14 mouse cellular contexts compared by ENCODE assay signal in genomic region chr8:106268710-106269346, GRCm38 (mm10). TPM values are rescaled to one million over a fixed set of nuclear protein-coding genes. Genes with fewer than 3 reads are reported as not detected.
DNase-seq lines count a peak whose midpoint lies in the region; ATAC-seq lines count a peak whose summit lies in the region.
"Had no signal": no experiment of that assay in that cellular context is flagged by ENCODE, and none has a peak within 500 bp of the region (broad histone marks: within the 10 kb centered on the region; RNA-seq: fewer than 3 reads in every experiment).

No protein-coding gene starts in this region.

- 43% methylated on average over 5 of the region's 5 CpGs for WGBS in forebrain, embryonic 12.5 days
- 56% methylated on average over 5 of the region's 5 CpGs for WGBS in forebrain, embryonic 11.5 days
- 60% methylated on average over 5 of the region's 5 CpGs for WGBS in intestine, embryonic 14.5 days
- 52% methylated on average over 5 of the region's 5 CpGs for WGBS in stomach, embryonic 15.5 days

- H3K4me1 ChIP-seq in forebrain, embryonic 12.5 days: peaks cover 47% of the 10 kb centered on the region
- H3K4me1 ChIP-seq in forebrain, embryonic 11.5 days (replicated peaks; ENCODE audit: control insufficient read depth, insufficient read depth, low read length): peaks cover 10% of the 10 kb centered on the region
- H3K4me1 ChIP-seq in intestine, embryonic 14.5 days (replicated peaks; ENCODE audit: control insufficient read depth, insufficient read depth, low read length): peaks cover 15% of the 10 kb centered on the region
- H3K4me1 ChIP-seq in stomach, embryonic 15.5 days: peaks cover 10% of the 10 kb centered on the region; the same call in 1 of the 2 replicates

- peak; percentile 37; the same call in 1 of the 2 replicates for ATAC-seq in forebrain, embryonic 12.5 days (ENCODE audit: low FRiP score)
- no peak for ATAC-seq in forebrain, embryonic 11.5 days (replicated peaks; ENCODE audit: low FRiP score)
- ATAC-seq in intestine, embryonic 14.5 days (replicated peaks; ENCODE audit: low FRiP score, low TSS enrichment, low read depth): peak; percentile 80
- peak; percentile 75 for ATAC-seq in stomach, embryonic 15.5 days (ENCODE audit: insufficient read depth, low FRiP score, low read depth)

- H3K36me3 ChIP-seq in forebrain, embryonic 12.5 days (replicated peaks): peaks cover 17% of the 10 kb centered on the region
- H3K36me3 ChIP-seq in forebrain, embryonic 11.5 days (ENCODE audit: control insufficient read depth, insufficient read depth, low read length): no peaks in the 10 kb centered on the region
- no peaks in the 10 kb centered on the region for H3K36me3 ChIP-seq in intestine, embryonic 14.5 days (ENCODE audit: control insufficient read depth, insufficient read depth, low read length)
- no peaks in the 10 kb centered on the region for H3K36me3 ChIP-seq in stomach, embryonic 15.5 days
- H3K36me3 ChIP-seq: limb, embryonic 15.5 days had no signal

- H3K27me3 ChIP-seq in forebrain, embryonic 12.5 days: no peaks in the 10 kb centered on the region
- H3K27me3 ChIP-seq in forebrain, embryonic 11.5 days (ENCODE audit: control insufficient read depth, insufficient read depth, low read length): no peaks in the 10 kb centered on the region
- H3K27me3 ChIP-seq in intestine, embryonic 14.5 days (replicated peaks; ENCODE audit: control insufficient read depth, insufficient read depth, low read length): no peaks in the 10 kb centered on the region
- no peaks in the 10 kb centered on the region for H3K27me3 ChIP-seq in stomach, embryonic 15.5 days (replicated peaks)
- H3K27me3 ChIP-seq: limb, embryonic 15.5 days had no signal

- no peak for DNase-seq in forebrain, embryonic 11.5 days (ENCODE audit: low spot score)
- peak; percentile 15 to 42 for DNase-seq in lung, adult 18-20 months
- no peak for DNase-seq in lung, postnatal 10 days
- DNase-seq in intestine, embryonic 14.5 days (ENCODE audit: low spot score): no peak
- DNase-seq in urinary bladder, postnatal 10 days (ENCODE audit: low spot score): no peak
- DNase-seq in cerebellum, adult 9-11 months: no peak
- DNase-seq: adrenal gland, postnatal 36 days; cerebellum, postnatal 14 days; heart, postnatal 14 days; lung, embryonic 14.5 days had no signal

- H3K9me3 ChIP-seq in forebrain, embryonic 12.5 days: no peaks in the 10 kb centered on the region
- no peaks in the 10 kb centered on the region for H3K9me3 ChIP-seq in forebrain, embryonic 11.5 days (ENCODE audit: control insufficient read depth, low read length)
- H3K9me3 ChIP-seq in intestine, embryonic 14.5 days (ENCODE audit: control insufficient read depth, low read length): no peaks in the 10 kb centered on the region
- H3K9me3 ChIP-seq in stomach, embryonic 15.5 days: no peaks in the 10 kb centered on the region
- H3K9me3 ChIP-seq: limb, embryonic 15.5 days; midbrain, embryonic 10.5 days had no signal

- H3K27ac ChIP-seq in forebrain, embryonic 12.5 days: no peak overlapping the region; the same call in 1 of the 2 replicates
- no peak overlapping the region for H3K27ac ChIP-seq in forebrain, embryonic 11.5 days (ENCODE audit: low read depth, low read length)
- H3K27ac ChIP-seq in intestine, embryonic 14.5 days (ENCODE audit: low read depth): peak overlapping the region; percentile 44; the same call in 1 of the 2 replicates
- no peak overlapping the region for H3K27ac ChIP-seq in stomach, embryonic 15.5 days
- H3K27ac ChIP-seq: limb, embryonic 15.5 days; midbrain, embryonic 10.5 days had no signal

- H3K4me2 ChIP-seq in forebrain, embryonic 12.5 days: no peak overlapping the region
- no peak overlapping the region for H3K4me2 ChIP-seq in forebrain, embryonic 11.5 days (ENCODE audit: low read depth, low read length, severe bottlenecking)
- no peak overlapping the region for H3K4me2 ChIP-seq in intestine, embryonic 14.5 days (ENCODE audit: low read length)
- H3K4me2 ChIP-seq in stomach, embryonic 15.5 days: no peak overlapping the region
- H3K4me2 ChIP-seq: limb, embryonic 15.5 days; lung, embryonic 14.5 days had no signal

- H3K9ac ChIP-seq in forebrain, embryonic 12.5 days: no peak overlapping the region
- no peak overlapping the region for H3K9ac ChIP-seq in forebrain, embryonic 11.5 days (ENCODE audit: low read length)
- H3K9ac ChIP-seq in intestine, embryonic 14.5 days (ENCODE audit: low read length): no peak overlapping the region
- no peak overlapping the region for H3K9ac ChIP-seq in stomach, embryonic 15.5 days
- H3K9ac ChIP-seq: limb, embryonic 15.5 days; lung, embryonic 14.5 days had no signal

- no peak overlapping the region for H3K4me3 ChIP-seq in forebrain, embryonic 12.5 days (replicated peaks)
- H3K4me3 ChIP-seq in forebrain, embryonic 11.5 days (ENCODE audit: low read depth, low read length): no peak overlapping the region
- H3K4me3 ChIP-seq in intestine, embryonic 14.5 days (ENCODE audit: low read depth, low read length): no peak overlapping the region
- no peak overlapping the region for H3K4me3 ChIP-seq in stomach, embryonic 15.5 days (replicated peaks)
- H3K4me3 ChIP-seq: limb, embryonic 15.5 days; midbrain, embryonic 10.5 days had no signal

RNA-seq across cellular contexts. Expression of gene Prmt7, which starts 58.1 kb away (rescaled TPM):
- 58.7 and 59.2 TPM in 2 replicates for polyA plus RNA-seq in forebrain, embryonic 12.5 days (2016; fragmentation: Nextera tagmentation; extraction: Ambion mirVana)
- polyA plus RNA-seq in forebrain, embryonic 11.5 days (2014; fragmentation: Nextera tagmentation; extraction: Ambion mirVana): 68.8 and 73.1 TPM in 2 replicates
- polyA plus RNA-seq in intestine, embryonic 14.5 days (2014; fragmentation: Nextera tagmentation; extraction: Ambion mirVana): 61.2 and 64.6 TPM in 2 replicates
- 42.2 and 46.3 TPM in 2 replicates for polyA plus RNA-seq in stomach, embryonic 15.5 days (2015; fragmentation: Nextera tagmentation; extraction: Ambion mirVana)

RNA-seq across cellular contexts. Expression of gene Slc7a6os, which starts 58.1 kb away (rescaled TPM):
- 33.3 and 37.0 TPM in 2 replicates for polyA plus RNA-seq in forebrain, embryonic 12.5 days (2016; fragmentation: Nextera tagmentation; extraction: Ambion mirVana)
- polyA plus RNA-seq in forebrain, embryonic 11.5 days (2014; fragmentation: Nextera tagmentation; extraction: Ambion mirVana): 44.1 and 46.8 TPM in 2 replicates
- 34.5 and 37.4 TPM in 2 replicates for polyA plus RNA-seq in intestine, embryonic 14.5 days (2014; fragmentation: Nextera tagmentation; extraction: Ambion mirVana)
- polyA plus RNA-seq in stomach, embryonic 15.5 days (2015; fragmentation: Nextera tagmentation; extraction: Ambion mirVana): 32.0 and 35.4 TPM in 2 replicates

Comparison
In these comparisons a context has a peak if more than half of its experiments do, and no peak if none do; other contexts are left out.
1. DNase-seq: peak in lung, adult 18-20 months (2 of 2); none in forebrain, embryonic 11.5 days (single experiment), lung, postnatal 10 days (single experiment), intestine, embryonic 14.5 days (single experiment), urinary bladder, postnatal 10 days (single experiment) and cerebellum, adult 9-11 months (single experiment).